Mouse (Mus musculus): ENCODE results near the gene Spag4. TPM values are rescaled to one million over a fixed set of nuclear protein-coding genes. Genes with fewer than 3 reads are reported as not detected.
"Not testable (repeated sequence)": the region's sequence is repeated elsewhere in the genome, so short reads cannot be mapped to it uniquely, and the experiment has no call there.

Spag4 gene
- total RNA-seq, 2 experiments from 2014 or later, result not detected

GRCm38 (mm10) chr2:156089799-156090198 is 24.8 kb downstream of the Spag4 start:
- no peak for ATAC-seq (replicated peaks; ENCODE audit: low FRiP score, poor library complexity, severe bottlenecking)

- ATAC-seq (replicated peaks; ENCODE audit: low FRiP score, poor library complexity, severe bottlenecking), result no peak
Measured at GRCm38 (mm10) chr2:156091926-156092325, 27.0 kb downstream of the Spag4 start.

GRCm38 (mm10) chr2:156110627-156111357 is 45.8 kb downstream of the Spag4 start:
- ATAC-seq (replicated peaks; ENCODE audit: low FRiP score, poor library complexity, severe bottlenecking), result peak; percentile 56

- ATAC-seq (replicated peaks; ENCODE audit: low FRiP score, poor library complexity, severe bottlenecking), result peak; percentile 93
Measured at GRCm38 (mm10) chr2:156111358-156112079, 46.5 kb downstream of the Spag4 start, which contains the start of the genes Cpne1 and Rbm12. Cpne1 (minus strand) TSS chr2:156111965. Rbm12 (minus strand) TSS chr2:156111978.

- ATAC-seq (replicated peaks; ENCODE audit: low FRiP score, poor library complexity, severe bottlenecking), result not testable (repeated sequence)
Measured at GRCm38 (mm10) chr2:156112080-156112423, 47.1 kb downstream of the Spag4 start.

GRCm38 (mm10) chr2:156119566-156119965 is 54.6 kb downstream of the Spag4 start:
- ATAC-seq (replicated peaks; ENCODE audit: low FRiP score, poor library complexity, severe bottlenecking), result no peak

Other genes with a start within 250 kb of the Spag4 start
- not detected in 2 replicates for gene BC029722, start 245.7 kb upstream of the Spag4 start, total RNA-seq (2015; ENCODE audit: low replicate concordance)
- 0.77 and 1.6 TPM in 2 replicates for gene BC029722, start 245.7 kb upstream of the Spag4 start, total RNA-seq (2017; ENCODE audit: low replicate concordance)
- 68.1 and 91.0 TPM in 2 replicates for gene Eif6, start 238.2 kb upstream of the Spag4 start, total RNA-seq (2015; ENCODE audit: low replicate concordance)
- gene Eif6, start 238.2 kb upstream of the Spag4 start, total RNA-seq (2017; ENCODE audit: low replicate concordance), result 11.6 and 28.1 TPM in 2 replicates
- not detected in 2 replicates for gene Fam83c, start 230.3 kb upstream of the Spag4 start, total RNA-seq (2015; ENCODE audit: low replicate concordance)
- gene Fam83c, start 230.3 kb upstream of the Spag4 start, total RNA-seq (2017; ENCODE audit: low replicate concordance), result not detected in 2 replicates
- 1.7 and 7.6 TPM in 2 replicates for gene Uqcc1, start 134.9 kb upstream of the Spag4 start, total RNA-seq (2015; ENCODE audit: low replicate concordance)
- gene Uqcc1, start 134.9 kb upstream of the Spag4 start, total RNA-seq (2017; ENCODE audit: low replicate concordance), result 2.3 and 2.6 TPM in 2 replicates
- not detected in 2 replicates for gene Gm15557, start 124.4 kb upstream of the Spag4 start, total RNA-seq (2015; ENCODE audit: low replicate concordance)
- gene Gm15557, start 124.4 kb upstream of the Spag4 start, total RNA-seq (2017; ENCODE audit: low replicate concordance), result not detected in 2 replicates
- not detected in 2 replicates for gene Gdf5, start 119.8 kb upstream of the Spag4 start, total RNA-seq (2015; ENCODE audit: low replicate concordance)
- gene Gdf5, start 119.8 kb upstream of the Spag4 start, total RNA-seq (2017; ENCODE audit: low replicate concordance), result not detected in 2 replicates
- 4.2 and 32.4 TPM in 2 replicates for gene Cep250, start 108.7 kb upstream of the Spag4 start, total RNA-seq (2015; ENCODE audit: low replicate concordance)
- 18.5 and 19.2 TPM in 2 replicates for gene Cep250, start 108.7 kb upstream of the Spag4 start, total RNA-seq (2017; ENCODE audit: low replicate concordance)
- gene 6430550D23Rik, start 57.2 kb upstream of the Spag4 start, total RNA-seq (2015; ENCODE audit: low replicate concordance), result not detected in 2 replicates
- gene 6430550D23Rik, start 57.2 kb upstream of the Spag4 start, total RNA-seq (2017; ENCODE audit: low replicate concordance), result 0.26 TPM in 1 of 2 replicates, not detected in the other
- 59.5 and 136 TPM in 2 replicates for gene Ergic3, start 57.1 kb upstream of the Spag4 start, total RNA-seq (2015; ENCODE audit: low replicate concordance)
- gene Ergic3, start 57.1 kb upstream of the Spag4 start, total RNA-seq (2017; ENCODE audit: low replicate concordance), result 18.6 and 22.6 TPM in 2 replicates
- gene Fer1l4, start 12.2 kb upstream of the Spag4 start, total RNA-seq (2015; ENCODE audit: low replicate concordance), result not detected in 2 replicates
- gene Fer1l4, start 12.2 kb upstream of the Spag4 start, total RNA-seq (2017; ENCODE audit: low replicate concordance), result not detected in 2 replicates
- 46.5 and 58.7 TPM in 2 replicates for gene Cpne1, start 46.8 kb downstream of the Spag4 start, total RNA-seq (2015; ENCODE audit: low replicate concordance)
- 14.9 and 26.0 TPM in 2 replicates for gene Cpne1, start 46.8 kb downstream of the Spag4 start, total RNA-seq (2017; ENCODE audit: low replicate concordance)
- gene Rbm12, start 46.8 kb downstream of the Spag4 start, total RNA-seq (2015; ENCODE audit: low replicate concordance), result 39.4 and 47.6 TPM in 2 replicates
- 12.3 and 18.4 TPM in 2 replicates for gene Rbm12, start 46.8 kb downstream of the Spag4 start, total RNA-seq (2017; ENCODE audit: low replicate concordance)
- gene Gm28036, start 61.9 kb downstream of the Spag4 start, total RNA-seq (2015; ENCODE audit: low replicate concordance), result 2.5 TPM in 1 of 2 replicates, not detected in the other
- 11.3 and 23.7 TPM in 2 replicates for gene Gm28036, start 61.9 kb downstream of the Spag4 start, total RNA-seq (2017; ENCODE audit: low replicate concordance)
- 26.8 and 43.6 TPM in 2 replicates for gene Romo1, start 78.9 kb downstream of the Spag4 start, total RNA-seq (2015; ENCODE audit: low replicate concordance)
- 4.2 and 16.4 TPM in 2 replicates for gene Romo1, start 78.9 kb downstream of the Spag4 start, total RNA-seq (2017; ENCODE audit: low replicate concordance)
- gene Nfs1, start 79.0 kb downstream of the Spag4 start, total RNA-seq (2015; ENCODE audit: low replicate concordance), result 56.6 and 86.8 TPM in 2 replicates
- gene Nfs1, start 79.0 kb downstream of the Spag4 start, total RNA-seq (2017; ENCODE audit: low replicate concordance), result 20.4 and 21.9 TPM in 2 replicates
- 430 and 594 TPM in 2 replicates for gene Rbm39, start 115.1 kb downstream of the Spag4 start, total RNA-seq (2015; ENCODE audit: low replicate concordance)
- gene Rbm39, start 115.1 kb downstream of the Spag4 start, total RNA-seq (2017; ENCODE audit: low replicate concordance), result 425 and 602 TPM in 2 replicates
- gene Phf20, start 131.3 kb downstream of the Spag4 start, total RNA-seq (2015; ENCODE audit: low replicate concordance), result 1.8 and 15.1 TPM in 2 replicates
- 14.6 and 15.4 TPM in 2 replicates for gene Phf20, start 131.3 kb downstream of the Spag4 start, total RNA-seq (2017; ENCODE audit: low replicate concordance)
- gene Cnbd2, start 247.1 kb downstream of the Spag4 start, total RNA-seq (2015; ENCODE audit: low replicate concordance), result 5.4 TPM in 1 of 2 replicates, not detected in the other
- 3.1 TPM in 1 of 2 replicates, not detected in the other for gene Cnbd2, start 247.1 kb downstream of the Spag4 start, total RNA-seq (2017; ENCODE audit: low replicate concordance)
- 3.8 TPM in 1 of 2 replicates, not detected in the other for gene Scand1, start 247.5 kb downstream of the Spag4 start, total RNA-seq (2015; ENCODE audit: low replicate concordance)
- gene Scand1, start 247.5 kb downstream of the Spag4 start, total RNA-seq (2017; ENCODE audit: low replicate concordance), result 1.4 and 2.8 TPM in 2 replicates

Data from erythroid progenitor cell, adult 5-6 weeks (primary cell).